ENCODE assay signal across 13 mouse cellular contexts in the genomic region with DNA sequence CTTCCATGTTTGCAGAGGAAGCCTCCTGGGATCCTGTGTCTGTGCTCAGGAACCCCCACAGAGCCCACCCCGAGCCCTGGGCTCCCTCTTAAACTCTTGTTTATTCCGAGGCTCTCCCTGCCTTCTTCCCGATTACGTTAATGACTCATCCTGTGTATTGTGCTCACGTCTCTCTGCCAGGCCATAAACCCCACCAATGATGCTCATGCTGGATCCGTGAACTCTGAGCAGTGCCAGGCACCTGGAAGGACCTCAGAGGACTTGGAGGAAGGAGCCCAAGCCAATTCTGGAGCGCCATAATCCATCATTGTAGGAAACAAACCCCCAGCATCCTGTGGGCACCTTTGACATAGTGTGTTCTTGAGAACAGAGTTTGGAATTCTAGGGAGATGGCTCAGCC.
"Had no signal": no experiment of that assay in that cellular context is flagged by ENCODE, and none has a peak within 500 bp of the region (broad histone marks: within the 10 kb centered on the region; RNA-seq: fewer than 3 reads in every experiment).

No protein-coding gene starts in this region.

- H3K9ac ChIP-seq: limb, embryonic 13.5 days; liver, embryonic 15.5 days; lung, embryonic 15.5 days; midbrain, embryonic 13.5 days had no signal

- H3K27me3 ChIP-seq: limb, embryonic 13.5 days; liver, embryonic 15.5 days; lung, embryonic 15.5 days; midbrain, embryonic 13.5 days had no signal

- DNase-seq: kidney, adult 8-10 months; kidney, postnatal 4 days; left cerebral cortex, postnatal 4 days; right cerebral cortex, postnatal 14 days; thymus, postnatal 14 days had no signal

- H3K36me3 ChIP-seq: limb, embryonic 13.5 days; lung, embryonic 15.5 days; midbrain, embryonic 13.5 days had no signal

- H3K4me2 ChIP-seq: limb, embryonic 13.5 days; liver, embryonic 15.5 days; lung, embryonic 15.5 days; midbrain, embryonic 13.5 days had no signal

- H3K27ac ChIP-seq: kidney, postnatal 0 days; layer of hippocampus, adult 2 months; limb, embryonic 13.5 days; lung, embryonic 15.5 days; midbrain, embryonic 13.5 days; stomach, postnatal 0 days had no signal

- H3K9me3 ChIP-seq: limb, embryonic 13.5 days; liver, embryonic 15.5 days; lung, embryonic 15.5 days; midbrain, embryonic 13.5 days had no signal

- ATAC-seq: intestine, postnatal 0 days; midbrain, embryonic 13.5 days had no signal

- H3K4me3 ChIP-seq: layer of hippocampus, adult 2 months; limb, embryonic 13.5 days; liver, embryonic 15.5 days; lung, embryonic 15.5 days; midbrain, embryonic 13.5 days had no signal
